ENCODE assay signal across 19 mouse cellular contexts in genomic region chr10:84365166-84365865, GRCm38 (mm10).
A peak's percentile ranks its signal among the peaks of the same experiment; 100 is the strongest.
DNase-seq lines count a peak whose midpoint lies in the region; ATAC-seq and TF ChIP-seq lines count a peak whose summit lies in the region.
"Had no signal": no experiment of that assay in that cellular context is flagged by ENCODE, and none has a peak within 500 bp of the region (broad histone marks: within the 10 kb centered on the region; RNA-seq: fewer than 3 reads in every experiment).

No protein-coding gene starts in this region.

- H3K27ac ChIP-seq in embryonic fibroblast, embryonic 13.5 days (ENCODE audit: insufficient read depth, low read length) = peak overlapping the region; percentile 39
- no peak overlapping the region for H3K27ac ChIP-seq in intestine, postnatal 0 days (ENCODE audit: low read depth, low read length)
- H3K27ac ChIP-seq: embryonic facial prominence, embryonic 13.5 days; heart, embryonic 13.5 days; hindbrain, embryonic 10.5 days; layer of hippocampus, adult 2 months; neural tube, embryonic 15.5 days had no signal

- no peaks in the 10 kb centered on the region for H3K27me3 ChIP-seq in intestine, postnatal 0 days (replicated peaks; ENCODE audit: control insufficient read depth, insufficient read depth, low read length)
- H3K27me3 ChIP-seq: embryonic facial prominence, embryonic 13.5 days; heart, embryonic 13.5 days; neural tube, embryonic 15.5 days had no signal

- WGBS in intestine, postnatal 0 days = 79% methylated on average over 7 of the region's 7 CpGs

- H3K4me1 ChIP-seq in embryonic fibroblast, embryonic 13.5 days (ENCODE audit: control insufficient read depth, insufficient read depth, low read length) = peaks cover 3% of the 10 kb centered on the region; the same call in 1 of the 2 replicates
- no peaks in the 10 kb centered on the region; the same call in 1 of the 2 replicates for H3K4me1 ChIP-seq in intestine, postnatal 0 days (replicated peaks; ENCODE audit: control insufficient read depth, insufficient read depth, low read length)
- H3K4me1 ChIP-seq: heart, embryonic 13.5 days; hindbrain, embryonic 10.5 days had no signal

- no peak overlapping the region for H3K9ac ChIP-seq in intestine, postnatal 0 days (ENCODE audit: low read depth, low read length)
- H3K9ac ChIP-seq: embryonic facial prominence, embryonic 13.5 days; forebrain, postnatal 0 days; heart, embryonic 13.5 days; neural tube, embryonic 15.5 days had no signal

- no peaks in the 10 kb centered on the region for H3K36me3 ChIP-seq in intestine, postnatal 0 days (ENCODE audit: control insufficient read depth, insufficient read depth)
- H3K36me3 ChIP-seq: neural tube, embryonic 15.5 days had no signal

- H3K9me3 ChIP-seq in intestine, postnatal 0 days (ENCODE audit: control insufficient read depth) = no peaks in the 10 kb centered on the region
- H3K9me3 ChIP-seq: embryonic facial prominence, embryonic 13.5 days; heart, embryonic 13.5 days; hindbrain, embryonic 10.5 days; neural tube, embryonic 15.5 days had no signal

- TF ChIP-seq POLR2A in embryonic fibroblast, embryonic 13.5 days (IDR thresholded peaks at IDR 0.05; ENCODE audit: low read depth, low read length) = no peak

- DNase-seq in cerebellum, adult 11-12 months = peak; percentile 9
- DNase-seq in cerebellum, adult 11 months = no peak
- peak; percentile 30 to 45 for DNase-seq in kidney, postnatal 4 days
- no peak for DNase-seq in kidney, postnatal 36 days
- DNase-seq in lung, postnatal 25 days (ENCODE audit: low spot score) = peak; percentile 72
- DNase-seq: B cell, adult 2 months; cerebellum, postnatal 36 days; forebrain, postnatal 0 days; gastrocnemius, postnatal 14 days; spleen, adult 18-20 months had no signal

- ATAC-seq in intestine, postnatal 0 days = no peak
- no peak for ATAC-seq in monocyte, adult 5-6 weeks (replicated peaks; ENCODE audit: insufficient number of reproducible peaks, low FRiP score, low TSS enrichment, poor library complexity, severe bottlenecking)
- ATAC-seq: forebrain, postnatal 0 days had no signal

- H3K4me2 ChIP-seq in intestine, postnatal 0 days (replicated peaks; ENCODE audit: low read depth) = no peak overlapping the region
- H3K4me2 ChIP-seq: embryonic facial prominence, embryonic 13.5 days; heart, embryonic 13.5 days; liver, embryonic 11.5 days; neural tube, embryonic 15.5 days had no signal

- no peak for TF ChIP-seq CTCF in embryonic fibroblast, embryonic 13.5 days (IDR thresholded peaks at IDR 0.05; ENCODE audit: borderline replicate concordance, insufficient read depth, low read length)
- TF ChIP-seq CTCF in intestine, postnatal 0 days (IDR thresholded peaks at IDR 0.05; ENCODE audit: low read depth) = no peak

- H3K4me3 ChIP-seq in embryonic fibroblast, embryonic 13.5 days (ENCODE audit: insufficient read depth, low read length) = no peak overlapping the region
- H3K4me3 ChIP-seq in intestine, postnatal 0 days (ENCODE audit: low read depth, low read length) = no peak overlapping the region
- H3K4me3 ChIP-seq: embryonic facial prominence, embryonic 13.5 days; heart, embryonic 13.5 days; hindbrain, embryonic 10.5 days; layer of hippocampus, adult 2 months; neural tube, embryonic 15.5 days had no signal

Comparison
In these comparisons a context has a peak if more than half of its experiments do, and no peak if none do; other contexts are left out.
1. DNase-seq: peak in cerebellum, adult 11-12 months (single experiment), kidney, postnatal 4 days (2 of 2) and lung, postnatal 25 days (single experiment); none in cerebellum, adult 11 months (single experiment) and kidney, postnatal 36 days (0 of 2).